Mouse (Mus musculus): ENCODE data around the gene Tjp3.
A peak's percentile ranks its signal among the peaks of the same experiment; 100 is the strongest.

Gene Tjp3

DNA sequence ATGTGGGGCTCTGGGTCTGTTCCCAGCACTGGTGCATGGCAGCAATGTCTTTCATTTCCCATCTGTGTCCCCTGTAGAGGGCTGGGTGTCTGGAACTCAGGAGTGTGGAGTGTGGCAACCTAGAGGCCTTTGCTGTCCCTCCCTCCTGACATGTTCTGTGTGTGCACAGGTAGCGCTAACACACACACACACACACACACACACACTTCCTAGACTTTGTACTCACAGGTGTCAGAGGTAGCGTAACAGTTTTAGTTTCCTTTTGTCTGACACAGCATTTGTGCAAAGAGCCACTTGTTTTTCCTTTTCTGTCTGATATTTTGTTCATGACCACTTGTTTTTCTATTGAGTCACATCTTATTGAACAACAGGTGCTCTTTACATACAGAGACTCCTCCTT is 43.6 kb downstream of the Tjp3 start:
- no peak for TF ChIP-seq CTCF (conservative IDR thresholded peaks at IDR 0.05; ENCODE audit: low read length)
- no peak for TF ChIP-seq POU5F1 (IDR thresholded peaks at IDR 0.05; ENCODE audit: borderline replicate concordance, low read length)
- TF ChIP-seq NANOG (IDR thresholded peaks at IDR 0.05; ENCODE audit: borderline replicate concordance, low read length): no peak
- peaks cover 32% of the 10 kb centered on the region for H3K27me3 ChIP-seq (ENCODE audit: insufficient read depth, low read length)
- peaks cover 72% of the 10 kb centered on the region for H3K4me1 ChIP-seq (replicated peaks; ENCODE audit: low read depth, low read length)
- H3K36me3 ChIP-seq (ENCODE audit: insufficient read depth, low read length): no peaks in the 10 kb centered on the region
- H3K9me3 ChIP-seq (ENCODE audit: low read length): no peaks in the 10 kb centered on the region
- H3K4me3 ChIP-seq (replicated peaks; ENCODE audit: low read length): no peak overlapping the region

DNA sequence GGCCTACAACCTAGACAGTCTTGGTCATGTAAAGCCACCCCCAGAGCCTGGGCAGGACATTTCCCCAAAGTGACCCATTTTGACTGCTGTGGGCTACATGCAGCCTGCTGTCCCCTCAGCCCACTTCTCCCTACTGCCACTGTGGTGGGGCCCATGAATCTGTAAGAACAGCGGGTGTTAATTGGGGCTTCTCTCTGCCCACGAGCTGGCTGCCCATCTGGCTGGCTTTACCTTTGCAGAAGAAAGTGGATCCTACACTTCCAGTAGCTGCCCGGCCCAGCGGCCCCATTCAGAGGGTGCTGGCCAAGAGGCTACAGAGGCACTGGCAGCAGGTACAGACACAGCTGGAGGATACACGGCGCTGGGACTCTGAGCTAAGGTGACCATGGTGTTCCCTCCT is 46.2 kb downstream of the Tjp3 start:
- TF ChIP-seq POU5F1 (IDR thresholded peaks at IDR 0.05; ENCODE audit: borderline replicate concordance, low read length): no peak
- TF ChIP-seq CTCF (conservative IDR thresholded peaks at IDR 0.05; ENCODE audit: low read length): no peak
- TF ChIP-seq NANOG (IDR thresholded peaks at IDR 0.05; ENCODE audit: borderline replicate concordance, low read length): no peak
- H3K4me1 ChIP-seq (replicated peaks; ENCODE audit: low read depth, low read length): peaks cover 73% of the 10 kb centered on the region
- H3K4me3 ChIP-seq (replicated peaks; ENCODE audit: low read length): peak overlapping the region; percentile 10; the same call in 1 of the 2 replicates
- peaks cover 22% of the 10 kb centered on the region for H3K27me3 ChIP-seq (ENCODE audit: insufficient read depth, low read length)
- H3K9me3 ChIP-seq (ENCODE audit: low read length): no peaks in the 10 kb centered on the region
- no peaks in the 10 kb centered on the region for H3K36me3 ChIP-seq (ENCODE audit: insufficient read depth, low read length)

DNA sequence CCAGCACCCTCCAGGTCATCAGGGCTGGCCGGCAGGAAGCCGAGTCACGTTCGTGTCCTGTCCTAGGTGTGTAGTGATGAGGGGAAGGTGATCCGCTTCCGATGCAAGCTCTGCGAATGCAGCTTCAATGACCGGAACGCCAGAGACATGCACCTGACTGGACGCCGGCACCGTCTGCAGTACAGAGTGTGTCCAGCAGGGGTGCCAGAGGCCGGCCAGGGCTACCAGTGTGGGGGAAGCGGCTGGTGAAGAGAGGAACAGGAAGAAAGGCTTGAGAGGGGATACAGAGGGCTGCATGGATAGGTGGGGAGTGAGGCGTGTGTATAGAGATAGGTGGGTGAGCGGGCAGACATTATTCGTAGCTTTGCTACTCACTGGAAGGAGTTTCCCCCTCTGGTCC is 46.8 kb downstream of the Tjp3 start:
- H3K27me3 ChIP-seq (ENCODE audit: insufficient read depth, low read length): peaks cover 28% of the 10 kb centered on the region
- H3K4me1 ChIP-seq (replicated peaks; ENCODE audit: low read depth, low read length): peaks cover 71% of the 10 kb centered on the region
- H3K36me3 ChIP-seq (ENCODE audit: insufficient read depth, low read length): no peaks in the 10 kb centered on the region
- no peaks in the 10 kb centered on the region for H3K9me3 ChIP-seq (ENCODE audit: low read length)
- TF ChIP-seq NANOG (IDR thresholded peaks at IDR 0.05; ENCODE audit: borderline replicate concordance, low read length) (no peak), CTCF (conservative IDR thresholded peaks at IDR 0.05; ENCODE audit: low read length) (peak; percentile 93)
- peak overlapping the region; percentile 10; the same call in 1 of the 2 replicates for H3K4me3 ChIP-seq (replicated peaks; ENCODE audit: low read length)

DNA sequence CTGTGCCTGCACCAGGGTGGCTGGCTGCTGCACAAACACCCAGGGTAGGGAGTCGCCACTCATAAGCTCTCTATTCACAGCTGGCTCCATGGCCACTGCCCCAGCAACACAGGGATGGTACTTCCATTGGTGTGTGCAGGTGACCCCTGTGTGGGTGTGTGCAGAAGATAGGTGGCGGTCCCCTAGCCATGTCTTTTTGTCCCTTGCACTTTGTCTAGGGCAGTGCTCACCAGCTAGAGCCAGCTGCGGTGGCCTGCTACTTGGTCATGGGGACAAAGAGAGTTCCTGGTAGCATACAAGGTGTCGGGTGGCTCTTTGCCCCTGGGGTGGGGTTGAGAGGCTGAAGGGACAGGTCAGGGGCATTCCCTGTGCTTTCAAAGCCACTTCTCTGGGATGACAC is 47.2 kb downstream of the Tjp3 start:
- no peaks in the 10 kb centered on the region for H3K9me3 ChIP-seq (ENCODE audit: low read length)
- H3K4me3 ChIP-seq (replicated peaks; ENCODE audit: low read length): no peak overlapping the region
- H3K36me3 ChIP-seq (ENCODE audit: insufficient read depth, low read length): no peaks in the 10 kb centered on the region
- no peak for TF ChIP-seq POU5F1 (IDR thresholded peaks at IDR 0.05; ENCODE audit: borderline replicate concordance, low read length)
- no peak for TF ChIP-seq NANOG (IDR thresholded peaks at IDR 0.05; ENCODE audit: borderline replicate concordance, low read length)
- TF ChIP-seq CTCF (conservative IDR thresholded peaks at IDR 0.05; ENCODE audit: low read length): no peak
- H3K27me3 ChIP-seq (ENCODE audit: insufficient read depth, low read length): peaks cover 32% of the 10 kb centered on the region
- H3K4me1 ChIP-seq (replicated peaks; ENCODE audit: low read depth, low read length): peaks cover 71% of the 10 kb centered on the region

DNA sequence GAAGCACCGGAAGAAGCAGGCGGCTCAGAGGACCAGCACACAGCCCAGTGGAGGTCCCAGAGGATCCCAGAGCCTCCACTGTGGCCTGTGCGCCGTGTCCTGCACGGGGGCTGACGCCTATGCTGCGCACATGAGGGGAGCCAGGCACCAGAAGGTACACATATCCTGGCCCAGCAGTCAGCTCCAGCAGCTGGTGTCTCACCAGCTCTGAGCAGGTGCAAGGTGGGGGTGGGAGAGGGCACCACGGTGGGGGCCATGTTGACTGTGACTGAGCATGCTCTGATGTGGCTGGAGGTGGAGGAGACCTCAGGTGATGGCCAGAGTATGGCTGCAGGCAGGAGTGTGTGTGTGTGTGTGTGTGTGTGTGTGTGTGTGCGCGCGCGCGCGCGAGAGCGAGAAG is 49.4 kb downstream of the Tjp3 start:
- H3K4me1 ChIP-seq (replicated peaks; ENCODE audit: low read depth, low read length): peaks cover 76% of the 10 kb centered on the region
- H3K27me3 ChIP-seq (ENCODE audit: insufficient read depth, low read length): peaks cover 36% of the 10 kb centered on the region
- H3K9me3 ChIP-seq (ENCODE audit: low read length): no peaks in the 10 kb centered on the region
- H3K36me3 ChIP-seq (ENCODE audit: insufficient read depth, low read length): no peaks in the 10 kb centered on the region
- H3K4me3 ChIP-seq (replicated peaks; ENCODE audit: low read length): peak overlapping the region; percentile 64
- TF ChIP-seq CTCF (conservative IDR thresholded peaks at IDR 0.05; ENCODE audit: low read length) (no peak), POU5F1 (IDR thresholded peaks at IDR 0.05; ENCODE audit: borderline replicate concordance, low read length) (no peak), NANOG (IDR thresholded peaks at IDR 0.05; ENCODE audit: borderline replicate concordance, low read length) (no peak)

DNA sequence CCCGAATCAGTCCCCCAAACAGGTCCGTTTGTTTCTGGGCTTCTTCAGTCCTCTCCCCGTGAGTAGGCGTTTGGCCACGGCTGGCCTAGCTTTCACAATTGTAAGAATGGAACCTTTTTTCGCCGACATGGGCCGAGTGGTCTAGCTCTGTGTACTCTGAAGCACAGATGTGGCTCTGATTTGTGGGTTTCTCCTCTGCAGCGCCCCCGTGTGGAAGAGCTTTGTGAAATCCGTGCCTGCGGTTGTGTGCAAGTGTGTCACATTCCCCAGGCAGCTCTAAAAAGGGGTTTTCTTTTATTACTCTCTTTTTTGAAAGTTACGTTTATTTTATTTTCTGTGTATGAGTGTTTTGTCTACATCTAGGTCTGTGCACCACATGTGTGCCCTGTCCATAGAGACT is 50.5 kb downstream of the Tjp3 start:
- no peaks in the 10 kb centered on the region for H3K9me3 ChIP-seq (ENCODE audit: low read length)
- H3K27me3 ChIP-seq (ENCODE audit: insufficient read depth, low read length): peaks cover 36% of the 10 kb centered on the region
- H3K4me3 ChIP-seq (replicated peaks; ENCODE audit: low read length): no peak overlapping the region
- no peak for TF ChIP-seq NANOG (IDR thresholded peaks at IDR 0.05; ENCODE audit: borderline replicate concordance, low read length)
- TF ChIP-seq CTCF (conservative IDR thresholded peaks at IDR 0.05; ENCODE audit: low read length): peak; percentile 73
- TF ChIP-seq POU5F1 (IDR thresholded peaks at IDR 0.05; ENCODE audit: borderline replicate concordance, low read length): no peak
- H3K36me3 ChIP-seq (ENCODE audit: insufficient read depth, low read length): no peaks in the 10 kb centered on the region
- peaks cover 80% of the 10 kb centered on the region for H3K4me1 ChIP-seq (replicated peaks; ENCODE audit: low read depth, low read length)

DNA sequence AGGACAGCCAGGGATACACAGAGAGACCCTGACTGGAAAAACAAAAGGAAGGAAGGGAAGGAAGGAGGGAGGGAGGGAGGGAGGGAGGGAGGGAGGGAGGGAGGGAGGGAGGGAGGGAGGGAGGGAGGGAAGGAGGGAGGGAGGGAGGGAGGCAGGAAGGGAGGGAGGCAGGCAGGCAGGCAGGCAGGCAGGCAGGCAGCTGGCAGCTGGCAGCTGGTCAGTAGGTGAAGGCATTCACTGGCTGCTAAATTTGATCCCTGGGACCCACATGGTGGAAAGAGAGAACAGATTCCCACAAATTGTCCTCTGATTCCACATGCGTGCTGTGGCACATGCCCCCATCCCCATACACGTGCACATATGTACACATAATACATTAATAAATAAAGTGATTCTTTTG is 52.8 kb downstream of the Tjp3 start:
- Histone ChIP-seq H3K4me1 (replicated peaks; ENCODE audit: low read depth, low read length) (peaks cover 84% of the 10 kb centered on the region), H3K36me3 (ENCODE audit: insufficient read depth, low read length) (no peaks in the 10 kb centered on the region), H3K27me3 (ENCODE audit: insufficient read depth, low read length) (peaks cover 25% of the 10 kb centered on the region), H3K4me3 (replicated peaks; ENCODE audit: low read length) (no peak overlapping the region), H3K9me3 (ENCODE audit: low read length) (no peaks in the 10 kb centered on the region)
- no peak for TF ChIP-seq CTCF (conservative IDR thresholded peaks at IDR 0.05; ENCODE audit: low read length)
- no peak for TF ChIP-seq POU5F1 (IDR thresholded peaks at IDR 0.05; ENCODE audit: borderline replicate concordance, low read length)
- no peak for TF ChIP-seq NANOG (IDR thresholded peaks at IDR 0.05; ENCODE audit: borderline replicate concordance, low read length)

DNA sequence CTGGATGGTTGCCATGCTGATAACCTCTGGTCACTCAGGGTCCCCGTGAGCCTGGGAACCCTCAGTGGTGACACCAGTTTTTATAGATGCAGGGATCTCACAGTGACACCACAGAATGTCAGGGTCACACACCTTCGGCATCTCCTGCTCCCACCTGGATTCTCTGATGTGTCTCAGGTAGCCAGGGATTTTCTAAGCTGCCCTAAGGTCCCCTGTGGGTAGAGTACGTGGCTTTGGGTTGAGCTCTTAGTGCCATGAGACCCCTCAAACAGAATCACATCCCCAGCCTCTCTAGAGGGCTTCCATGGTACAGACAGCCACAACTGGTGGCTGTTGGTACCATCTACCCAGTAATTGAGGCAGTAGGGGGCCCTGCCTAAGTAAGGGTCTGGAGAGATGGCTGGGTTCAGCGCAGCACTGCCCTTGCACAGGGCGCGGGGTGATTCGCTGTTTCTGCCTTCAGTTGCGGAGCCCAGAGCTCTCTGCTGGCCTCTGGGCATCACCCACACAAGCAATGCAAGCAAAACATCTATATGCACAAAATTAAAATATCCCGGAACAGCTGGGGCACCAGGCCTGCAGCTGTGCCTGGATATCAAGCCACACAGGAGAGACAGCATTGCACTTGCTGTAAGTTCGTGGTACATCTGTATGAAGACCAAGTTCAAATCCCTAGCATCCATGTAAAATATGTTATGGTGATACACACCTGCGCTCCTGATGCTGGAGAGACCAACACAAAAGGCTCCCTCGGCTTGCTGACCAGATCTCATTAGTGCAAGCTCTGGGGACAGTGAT is 54.7 kb downstream of the Tjp3 start:
- H3K4me3 ChIP-seq (replicated peaks; ENCODE audit: low read length): peak overlapping the region; percentile 55
- peaks cover 20% of the 10 kb centered on the region for H3K27me3 ChIP-seq (ENCODE audit: insufficient read depth, low read length)
- H3K36me3 ChIP-seq (ENCODE audit: insufficient read depth, low read length): no peaks in the 10 kb centered on the region
- TF ChIP-seq CTCF (conservative IDR thresholded peaks at IDR 0.05; ENCODE audit: low read length) (no peak), POU5F1 (IDR thresholded peaks at IDR 0.05; ENCODE audit: borderline replicate concordance, low read length) (no peak), NANOG (IDR thresholded peaks at IDR 0.05; ENCODE audit: borderline replicate concordance, low read length) (no peak)
- H3K9me3 ChIP-seq (ENCODE audit: low read length): no peaks in the 10 kb centered on the region
- peaks cover 81% of the 10 kb centered on the region for H3K4me1 ChIP-seq (replicated peaks; ENCODE audit: low read depth, low read length)

DNA sequence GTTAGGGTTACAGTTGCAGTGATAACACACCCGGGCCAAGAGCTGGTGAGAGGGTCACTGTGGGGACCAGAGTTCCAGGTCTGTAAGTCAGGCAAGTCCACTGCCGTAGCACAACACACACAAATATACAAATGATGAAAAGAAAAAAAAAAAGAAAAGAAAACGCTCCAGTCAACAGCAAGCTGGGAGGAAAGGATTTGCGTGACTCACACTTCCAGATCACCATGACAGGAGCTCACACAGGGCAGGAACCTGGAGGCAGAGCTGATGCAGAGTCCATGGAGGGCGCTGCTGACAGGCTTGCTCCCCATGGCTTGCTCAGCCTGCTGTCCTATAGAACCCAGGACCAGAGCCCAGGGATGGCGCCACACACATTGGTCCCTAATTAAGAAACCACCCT is 57.2 kb downstream of the Tjp3 start:
- H3K4me1 ChIP-seq (replicated peaks; ENCODE audit: low read depth, low read length): peaks cover 85% of the 10 kb centered on the region
- TF ChIP-seq CTCF (conservative IDR thresholded peaks at IDR 0.05; ENCODE audit: low read length): no peak
- TF ChIP-seq NANOG (IDR thresholded peaks at IDR 0.05; ENCODE audit: borderline replicate concordance, low read length): no peak
- TF ChIP-seq POU5F1 (IDR thresholded peaks at IDR 0.05; ENCODE audit: borderline replicate concordance, low read length): no peak
- H3K36me3 ChIP-seq (ENCODE audit: insufficient read depth, low read length): no peaks in the 10 kb centered on the region
- no peak overlapping the region for H3K4me3 ChIP-seq (replicated peaks; ENCODE audit: low read length)
- peaks cover 9% of the 10 kb centered on the region; the same call in 1 of the 2 replicates for H3K27me3 ChIP-seq (ENCODE audit: insufficient read depth, low read length)
- H3K9me3 ChIP-seq (ENCODE audit: low read length): no peaks in the 10 kb centered on the region

All from E14TG2a.4 (cell line).